Mouse (Mus musculus) thymus, adult 18-20 months (tissue): ENCODE results near the gene Cbx7.

Experiments used
- DNase-seq, 2 experiments: peaks; one replicate each; pipeline ENCODE4 v3.0.0; 2022; ENCODE audit warnings: mixed read lengths in 2 of 2

Cbx7 gene

GRCm38 (mm10) chr15:80000694-80001093 lies 29.8 kb upstream of the Cbx7 start:
- no peak for DNase-seq

DNA sequence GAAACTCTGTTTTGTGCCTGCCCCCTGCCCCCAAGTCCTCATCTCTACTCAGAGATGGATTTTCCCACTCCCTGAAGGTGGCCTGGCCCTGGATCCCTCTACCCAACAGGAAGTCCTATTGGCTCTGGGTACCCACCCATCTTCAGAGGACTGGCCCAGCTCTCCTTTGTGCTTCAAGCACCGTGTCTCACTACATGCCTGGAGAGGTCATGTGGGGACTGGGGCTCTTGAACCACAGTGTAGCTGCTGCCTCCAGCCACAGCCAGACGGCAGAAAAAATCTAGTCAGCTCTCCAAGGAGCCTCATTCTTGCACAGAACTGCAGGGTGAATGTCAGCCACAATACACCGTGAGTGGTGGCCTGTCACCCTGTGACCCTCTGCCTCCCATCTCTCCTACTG lies 27.1 kb upstream of the Cbx7 start:
- no peak for DNase-seq

GRCm38 (mm10) chr15:79996781-79997180 lies 25.9 kb upstream of the Cbx7 start:
- no peak for DNase-seq

DNA sequence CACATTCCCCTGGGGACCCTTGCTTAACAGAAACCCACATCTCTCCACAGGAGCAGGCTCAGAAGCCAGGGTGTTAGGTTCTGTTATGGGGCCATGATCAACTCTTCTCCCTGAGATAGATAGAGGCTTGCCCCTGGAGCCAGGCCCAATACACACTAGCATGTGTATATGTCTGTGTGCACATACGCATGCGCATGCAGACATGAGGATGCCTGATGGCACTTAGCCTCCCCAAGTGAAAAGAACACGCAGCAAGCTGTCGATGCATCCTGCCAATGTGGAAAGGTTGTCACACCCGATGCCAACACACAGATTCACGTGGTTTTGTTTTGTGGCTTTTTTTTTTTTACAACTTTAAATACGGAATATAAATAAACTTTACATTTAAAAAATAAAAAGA lies 24.6 kb upstream of the Cbx7 start:
- DNase-seq = no peak

- no peak for DNase-seq
Observed at GRCm38 (mm10) chr15:79994566-79994965, 23.6 kb upstream of the Cbx7 start.

- no peak for DNase-seq
Observed at GRCm38 (mm10) chr15:79986182-79986581, 15.3 kb upstream of the Cbx7 start.

DNA sequence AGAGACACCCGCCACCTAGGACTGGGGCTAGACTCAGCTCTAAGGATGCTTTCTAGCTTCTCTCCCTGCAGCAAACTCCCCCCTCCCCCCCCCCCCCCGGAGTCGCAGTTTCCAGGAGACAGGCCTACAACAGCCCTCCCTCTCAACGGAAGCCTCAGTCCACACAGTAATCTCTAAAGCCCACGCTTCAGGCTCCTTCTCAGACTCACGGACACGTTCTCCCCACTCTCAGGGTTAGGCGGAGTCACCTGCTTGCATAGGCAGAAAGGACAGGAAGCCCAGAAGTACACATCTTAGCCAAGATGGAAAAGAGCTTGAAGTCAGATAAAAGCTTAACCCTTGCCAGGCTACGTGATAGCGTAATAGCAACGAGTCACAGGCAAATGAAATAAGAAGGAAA lies 14.6 kb upstream of the Cbx7 start:
- no peak for DNase-seq

DNA sequence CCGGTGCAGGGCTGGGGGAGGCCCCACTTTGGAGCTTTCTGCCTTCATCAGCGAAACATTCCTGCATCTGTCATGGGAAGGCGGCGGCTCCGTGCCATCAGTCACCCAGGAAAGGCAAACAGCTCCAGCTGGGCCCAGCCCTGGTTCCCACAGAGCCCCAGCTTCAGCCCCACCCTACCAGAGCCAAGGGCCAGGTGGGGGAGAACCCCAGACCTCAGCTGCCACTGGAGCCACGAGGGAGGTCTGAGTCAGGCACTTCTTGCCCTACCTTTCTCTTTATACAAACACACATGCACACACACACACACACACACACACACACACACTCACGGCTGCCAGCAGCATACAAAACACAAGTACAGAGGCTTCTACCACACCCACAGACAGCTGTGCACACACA lies 13.2 kb upstream of the Cbx7 start:
- DNase-seq = no peak

DNA sequence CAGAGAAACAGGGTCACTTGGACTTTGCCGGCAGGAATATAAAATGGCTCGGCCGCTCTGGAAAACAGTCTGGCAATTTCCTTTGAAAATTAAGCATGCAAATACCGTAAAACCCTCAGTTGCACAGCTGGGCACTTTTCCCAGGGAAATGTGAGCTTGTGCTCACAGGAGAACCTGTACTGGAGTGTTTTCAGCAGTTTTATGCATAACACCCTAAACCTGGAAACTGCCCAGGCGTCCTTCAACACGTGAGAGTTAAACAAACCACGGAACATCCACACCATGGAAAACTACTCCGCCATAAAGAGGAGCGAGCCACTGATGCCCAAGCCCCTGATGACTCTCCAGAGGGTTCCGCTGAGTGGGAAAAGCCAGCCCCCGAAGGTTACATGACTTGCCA lies 9.8 kb upstream of the Cbx7 start:
- DNase-seq = no peak

DNA sequence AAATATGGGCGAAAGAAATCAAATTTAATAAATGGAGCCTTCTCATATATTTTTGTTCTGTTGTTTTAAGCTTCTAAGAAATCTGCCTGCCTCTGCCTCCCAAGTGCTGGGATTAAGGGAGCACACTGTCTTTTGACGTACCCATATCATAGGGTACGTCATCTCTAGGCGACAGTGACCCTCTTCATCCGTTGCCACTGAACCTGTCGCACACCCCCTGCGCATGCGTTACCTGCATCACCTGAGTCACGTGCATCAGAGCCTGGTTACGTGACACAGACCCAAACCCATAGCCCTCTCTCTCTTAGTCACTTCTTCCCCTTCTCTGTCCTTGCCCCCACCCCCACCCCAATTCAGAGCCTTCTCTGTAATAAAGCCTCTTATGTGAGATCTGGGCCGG lies 1.3 kb upstream of the Cbx7 start:
- no peak for DNase-seq

GRCm38 (mm10) chr15:79970491-79970890 lies 428 bp downstream of the Cbx7 start:
- no peak for DNase-seq

DNA sequence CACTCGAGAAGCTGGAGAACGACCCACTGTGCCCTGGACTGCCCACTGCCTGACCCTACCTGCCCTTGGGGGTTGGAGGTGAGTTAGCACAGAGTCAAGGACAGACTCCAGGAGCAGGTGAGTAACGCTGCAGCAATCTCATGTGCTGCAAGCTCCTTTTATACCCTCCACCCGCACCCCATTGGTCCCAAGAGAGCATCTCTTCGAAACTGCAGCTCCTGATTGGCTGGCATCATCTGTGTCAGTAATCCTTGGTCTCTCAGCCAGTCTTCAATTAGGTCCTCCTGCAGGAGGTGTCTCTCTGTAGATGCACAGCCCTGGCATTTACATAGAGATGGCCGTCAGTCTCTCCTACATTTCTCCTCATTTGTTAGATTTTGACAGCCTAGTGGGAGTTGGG lies 3.6 kb downstream of the Cbx7 start:
- DNase-seq = no peak

- DNase-seq = no peak
Observed at GRCm38 (mm10) chr15:79964376-79964775, 6.5 kb downstream of the Cbx7 start.

DNA sequence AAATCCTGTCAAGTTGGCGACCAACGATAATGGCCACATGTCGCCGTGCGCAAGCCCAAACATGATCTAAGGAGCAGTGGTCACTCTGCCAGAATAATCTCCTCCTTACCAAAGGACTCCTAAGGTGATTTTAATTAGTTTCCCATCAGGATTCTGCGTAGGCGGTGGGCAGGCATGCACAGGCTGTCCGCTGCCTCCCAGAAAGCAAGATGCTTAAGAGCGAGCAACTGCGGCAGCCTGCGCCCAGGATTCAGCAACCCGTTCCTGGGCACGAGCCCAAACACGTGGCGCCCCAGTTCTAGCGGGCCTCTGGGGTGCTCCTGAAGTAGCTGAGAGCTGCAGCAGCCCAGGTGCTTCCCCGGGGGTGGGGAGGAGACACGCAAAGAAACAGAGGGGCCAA lies 8.3 kb downstream of the Cbx7 start:
- DNase-seq = no peak

DNA sequence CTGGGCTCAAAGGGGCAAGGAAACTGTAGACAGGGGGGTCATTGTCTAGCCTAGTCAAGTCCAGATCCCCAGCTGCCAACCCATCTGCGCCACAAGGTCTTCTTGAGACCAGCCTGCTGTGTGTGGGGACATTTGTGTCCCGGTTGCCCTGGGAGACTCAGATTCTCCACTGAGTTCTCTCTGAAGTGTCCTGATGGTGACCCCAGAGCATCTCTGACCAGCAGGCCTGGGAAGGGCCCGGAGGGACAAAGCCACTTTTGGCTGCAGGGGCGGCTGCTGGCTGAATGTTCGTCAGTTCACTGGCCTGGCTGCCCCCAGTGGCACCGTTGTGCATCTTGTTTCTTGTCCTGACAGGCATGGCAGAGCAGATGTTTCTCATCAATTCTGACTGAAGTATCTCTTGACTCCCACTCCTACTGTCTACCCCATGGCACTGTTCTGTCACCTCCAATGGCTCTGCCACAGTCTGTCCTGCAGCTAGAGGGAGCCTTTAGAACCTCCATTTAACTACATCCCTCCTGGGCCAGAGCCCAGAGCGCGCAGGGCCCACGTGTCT lies 9.5 kb downstream of the Cbx7 start:
- no peak for DNase-seq

- DNase-seq = no peak
Observed at GRCm38 (mm10) chr15:79958418-79958817, 12.5 kb downstream of the Cbx7 start.

- peak in 1 of 2 experiments; percentile 32 for DNase-seq
Observed at GRCm38 (mm10) chr15:79956559-79956958, 14.4 kb downstream of the Cbx7 start.

GRCm38 (mm10) chr15:79953470-79953869 lies 17.4 kb downstream of the Cbx7 start:
- DNase-seq = no peak

DNA sequence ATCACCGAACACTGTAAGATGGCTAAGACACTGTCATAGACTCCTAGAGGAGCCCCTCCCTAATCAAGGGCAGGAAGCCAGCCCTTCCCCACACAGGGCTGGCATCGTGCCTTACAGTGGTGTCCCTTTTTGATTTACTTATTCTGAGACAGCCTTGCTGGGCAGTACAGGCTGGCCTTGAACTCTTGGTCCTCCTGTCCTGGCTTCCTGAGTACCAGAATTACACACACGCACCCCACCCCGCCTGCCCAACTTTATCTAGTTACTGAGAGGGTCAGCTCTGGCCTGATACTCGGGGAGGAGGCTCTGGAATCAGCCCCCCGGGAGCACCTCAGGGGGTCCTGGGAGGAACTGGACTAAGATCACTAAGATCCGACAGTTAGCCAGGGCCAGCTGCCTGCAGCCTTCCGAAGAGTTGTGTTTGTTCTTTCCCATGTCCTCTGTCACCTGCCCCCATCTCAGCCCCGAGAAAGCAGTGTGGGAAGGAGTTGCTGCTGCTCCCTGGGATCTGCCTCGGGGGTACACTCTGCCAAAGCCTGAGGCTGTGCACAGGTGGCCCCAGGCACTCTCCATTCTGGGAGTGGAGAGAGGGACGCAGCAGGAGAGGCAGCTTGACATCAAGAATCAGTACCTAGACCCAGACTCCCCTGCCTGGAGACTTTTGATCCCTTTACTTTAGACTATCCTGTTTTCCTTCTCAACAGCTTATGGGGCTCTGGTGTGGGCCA lies 18.3 kb downstream of the Cbx7 start:
- no peak for DNase-seq

DNA sequence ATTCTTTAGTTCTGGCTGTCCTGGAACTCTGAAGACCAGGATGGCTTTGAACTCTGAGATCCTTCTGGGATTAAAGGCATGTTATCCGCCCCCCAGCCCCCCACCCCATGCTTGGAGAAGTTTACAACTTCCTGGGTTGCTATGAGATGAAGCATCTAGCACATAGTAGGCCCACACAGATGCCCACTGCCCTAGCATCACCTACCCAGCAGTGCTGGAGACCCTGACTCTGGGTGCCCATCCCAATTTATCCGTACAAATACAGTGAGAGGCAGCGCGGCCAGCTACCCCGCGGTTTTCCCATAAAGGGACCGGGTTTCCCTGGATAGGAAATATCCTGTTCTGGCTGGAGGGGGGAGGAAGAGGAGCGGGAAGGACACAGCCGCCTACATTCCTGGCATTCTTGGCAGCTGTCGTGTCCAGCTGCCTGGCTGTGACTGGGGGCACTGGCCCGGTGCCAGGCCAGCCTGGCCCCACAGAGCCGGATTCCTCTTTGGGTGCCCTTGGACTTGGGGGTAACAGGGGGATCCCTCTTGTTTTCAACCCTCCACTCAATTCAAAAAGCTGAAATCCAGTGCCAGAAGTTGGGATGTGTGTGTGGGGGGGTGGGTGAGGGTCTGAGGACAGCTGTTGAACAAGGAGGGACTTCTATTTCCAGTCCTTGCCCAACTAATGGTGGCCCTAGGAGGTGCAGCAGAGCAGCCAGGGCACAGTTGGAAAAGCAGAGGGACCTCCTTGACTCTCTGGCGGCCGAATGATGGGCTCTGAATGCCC lies 19.0 kb downstream of the Cbx7 start:
- no peak for DNase-seq

DNA sequence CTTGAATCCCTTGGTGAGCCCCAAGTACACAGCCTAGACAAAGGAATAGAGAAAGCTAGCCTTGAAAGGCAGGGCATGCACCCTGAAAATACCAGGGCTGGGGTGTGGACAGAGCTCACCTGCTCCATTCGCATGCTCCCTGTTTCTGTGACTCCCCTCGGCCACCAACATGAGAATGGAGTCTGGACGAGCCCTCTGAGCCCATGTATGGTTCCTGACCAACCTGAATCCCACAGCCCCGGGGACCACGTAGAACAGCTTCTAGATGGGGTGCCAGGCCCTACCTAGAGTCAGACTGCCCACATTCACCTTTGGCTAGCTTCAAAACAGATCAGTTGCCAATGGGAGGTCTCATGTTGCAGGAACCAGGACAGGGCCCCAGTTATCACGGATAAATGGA lies 19.7 kb downstream of the Cbx7 start:
- no peak for DNase-seq

DNA sequence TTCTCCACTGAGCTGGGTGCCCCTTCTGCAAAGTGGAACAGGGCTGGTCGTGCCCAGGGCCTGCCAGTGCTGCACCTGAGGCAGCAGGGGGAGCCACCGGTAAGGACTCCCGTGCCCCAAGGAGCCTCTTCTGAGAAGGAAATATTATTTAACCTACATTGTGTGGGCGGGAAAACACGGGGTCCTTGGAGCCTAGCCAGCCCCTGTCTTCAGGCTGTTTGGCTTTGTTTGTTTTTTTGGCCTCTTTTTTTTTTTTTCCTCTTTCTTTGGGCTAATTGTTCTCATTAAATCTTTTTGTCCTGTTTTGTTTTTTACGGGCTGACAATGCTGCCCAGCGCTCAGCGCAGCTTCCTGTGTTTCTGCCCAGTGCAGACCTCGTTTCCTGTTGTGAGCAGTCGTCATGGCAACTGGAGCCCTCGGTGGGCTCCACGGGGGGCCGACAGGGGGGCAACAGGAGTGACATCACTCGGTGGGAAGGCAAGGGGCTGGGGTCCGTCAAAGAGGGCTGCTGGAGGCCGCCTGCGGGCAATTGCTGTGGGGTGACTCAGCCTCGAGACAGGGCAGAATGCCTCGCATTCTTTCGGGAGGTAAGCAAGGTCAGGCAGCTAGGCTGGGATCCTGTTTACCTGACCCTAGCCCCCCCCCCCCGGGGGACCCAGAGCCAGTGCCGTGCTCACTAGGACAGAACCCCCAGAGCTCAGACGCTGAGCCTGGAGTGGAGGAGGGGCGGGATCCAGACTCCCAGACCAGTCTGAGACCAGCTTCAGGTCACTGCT lies 20.5 kb downstream of the Cbx7 start:
- peak; percentile 59 to 67 for DNase-seq

GRCm38 (mm10) chr15:79947681-79948080 lies 23.2 kb downstream of the Cbx7 start:
- no peak for DNase-seq
